Mouse (Mus musculus) kidney, embryonic 15.5 days (tissue): Measurements from ENCODE around the gene Lsr. TPM values are rescaled to one million over a fixed set of nuclear protein-coding genes. Genes with fewer than 3 reads are reported as not detected.

Experiments used
- ATAC-seq: fragments of 200-750 bp; cut with Nextera tagmentation; replicated peaks from 2 replicates; pipeline ENCODE4 v1.8.0; 2017; ENCODE audit warnings: moderate TSS enrichment; ENCODE audit not compliant: low FRiP score
- H3K27ac ChIP-seq: fragments of 300-500 bp; sonication (generic); 2 replicates; pipeline ENCODE4 v1.5.1; 2015; ENCODE audit warnings: mild to moderate bottlenecking, inconsistent platforms
- H3K27me3 ChIP-seq: fragments of 300-500 bp; sonication (generic); 2 replicates; pipeline ENCODE4 v1.6.1; 2015; ENCODE audit warnings: inconsistent platforms
- H3K36me3 ChIP-seq: fragments of 300-500 bp; sonication (generic); 2 replicates; pipeline ENCODE4 v1.6.1; 2015; ENCODE audit warnings: inconsistent platforms
- H3K4me1 ChIP-seq: fragments of 300-500 bp; sonication (generic); 2 replicates; pipeline ENCODE4 v1.6.1; 2015; ENCODE audit warnings: inconsistent platforms
- H3K4me2 ChIP-seq: fragments of 300-500 bp; sonication (generic); 2 replicates; pipeline ENCODE4 v1.6.1; 2015; ENCODE audit warnings: moderate library complexity, mild to moderate bottlenecking, inconsistent platforms
- H3K4me3 ChIP-seq: fragments of 300-500 bp; sonication (generic); replicated peaks from 2 replicates; pipeline ENCODE4 v1.5.1; 2015; ENCODE audit warnings: mild to moderate bottlenecking, inconsistent platforms
- H3K9ac ChIP-seq: fragments of 300-500 bp; sonication (generic); 2 replicates; pipeline ENCODE4 v1.6.1; 2015; ENCODE audit warnings: mild to moderate bottlenecking, inconsistent platforms
- H3K9me3 ChIP-seq: fragments of 300-500 bp; sonication (generic); replicated peaks from 2 replicates; pipeline ENCODE4 v1.6.1; 2016; ENCODE audit warnings: inconsistent platforms
- WGBS: fragments of 180-500 bp; shearing (Covaris S2); methylation state at CpG from one replicate; pipeline ENCODE4 v1.1.7; 2015; ENCODE audit warnings: mixed read lengths; 5-methylcytosine and 5-hydroxymethylcytosine counted together
- polyA plus RNA-seq: library from polyadenylated mRNA; unstranded; fragments of >200 nt; fragmentation: Nextera tagmentation; extraction: Ambion mirVana; gene quantifications from 2 replicates; pipeline ENCODE4 v1.2.1, GENCODE M21; 2015

Gene Lsr
- 62.7 and 62.8 TPM in 2 replicates for polyA plus RNA-seq

DNA sequence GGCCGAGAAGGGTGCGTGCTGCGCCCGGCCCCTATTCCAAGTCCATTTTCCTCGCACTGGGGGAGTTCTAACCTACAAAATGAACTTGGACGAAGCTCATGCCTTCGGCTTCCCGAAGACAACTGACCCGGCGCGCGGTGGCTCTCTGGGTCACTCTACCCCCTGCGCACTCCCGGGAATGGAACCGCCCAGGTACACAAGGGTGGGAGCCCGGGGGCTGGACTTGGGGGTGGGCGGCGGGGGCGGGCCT, at the start of gene Lsr:
TSS of gene Lsr (minus strand) at position 214 of the 250 bp plus-strand sequence.
- H3K27me3 ChIP-seq, result peaks cover 21% of the 10 kb centered on the region

DNA sequence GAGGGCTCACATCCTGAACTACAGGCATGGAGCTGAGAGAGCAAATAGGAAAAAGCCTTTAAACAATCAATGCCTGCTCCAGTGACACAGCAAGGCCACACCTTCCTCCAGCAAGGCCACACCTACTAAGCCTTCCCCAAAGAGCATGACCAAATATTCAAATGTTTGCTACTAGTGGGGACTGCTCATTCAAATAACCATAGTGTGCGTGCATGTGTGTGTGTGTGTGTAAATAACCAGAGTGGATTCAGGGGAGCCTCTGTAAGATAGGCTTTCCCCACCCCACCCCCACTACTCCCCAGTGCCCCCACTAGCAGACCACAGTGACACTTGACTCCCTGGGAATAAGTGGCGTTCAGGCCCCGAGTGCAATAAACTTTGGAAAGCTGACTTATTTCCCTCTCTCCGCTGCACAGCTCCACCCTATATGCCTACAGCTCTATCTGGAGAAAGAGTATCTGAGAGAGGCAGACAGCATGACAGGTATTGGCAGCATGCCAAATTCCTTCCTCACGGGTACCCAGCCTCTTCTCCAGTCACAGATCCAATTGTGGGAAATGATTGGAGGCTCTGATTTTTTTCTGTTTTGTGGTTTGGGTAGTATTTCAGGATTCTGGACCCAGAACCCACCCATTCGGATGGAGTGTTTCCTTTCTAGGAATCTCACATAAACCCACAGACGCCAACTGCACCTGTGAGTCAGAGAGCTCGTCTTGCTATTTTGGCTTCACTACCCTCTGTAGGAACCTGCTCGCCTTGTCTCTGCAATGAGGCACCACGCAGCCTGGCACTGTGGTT, 44.0 kb upstream of the Lsr start:
- H3K4me2 ChIP-seq, result peak overlapping the region; percentile 6; the same call in 1 of the 2 replicates
- no peak overlapping the region for H3K4me3 ChIP-seq
- H3K27ac ChIP-seq, result peak overlapping the region; percentile 33; the same call in 1 of the 2 replicates
- no peaks in the 10 kb centered on the region for H3K36me3 ChIP-seq
- H3K4me1 ChIP-seq, result peaks cover 18% of the 10 kb centered on the region
- H3K27me3 ChIP-seq, result no peaks in the 10 kb centered on the region
- peak; percentile 76 for ATAC-seq
- H3K9me3 ChIP-seq, result no peaks in the 10 kb centered on the region
- no peak overlapping the region for H3K9ac ChIP-seq
- WGBS, result 28% methylated on average over 10 of the region's 10 CpGs

More for the DNA sequence above, at the start of gene Lsr:
- Histone ChIP-seq H3K9ac (peak within 1 kb of the TSS; percentile 42), H3K4me1 (peaks cover 22% of the 10 kb centered on the region; the same call in 1 of the 2 replicates), H3K36me3 (peaks cover 5% of the 10 kb centered on the region; the same call in 1 of the 2 replicates), H3K4me2 (peak within 1 kb of the TSS; percentile 65), H3K27ac (peak within 1 kb of the TSS; percentile 90), H3K4me3 (peak within 1 kb of the TSS; percentile 56), H3K9me3 (no peaks in the 10 kb centered on the region)
- ATAC-seq, result peak; percentile 88
- WGBS, result under 1% methylated on average over 19 of the region's 19 CpGs

DNA sequence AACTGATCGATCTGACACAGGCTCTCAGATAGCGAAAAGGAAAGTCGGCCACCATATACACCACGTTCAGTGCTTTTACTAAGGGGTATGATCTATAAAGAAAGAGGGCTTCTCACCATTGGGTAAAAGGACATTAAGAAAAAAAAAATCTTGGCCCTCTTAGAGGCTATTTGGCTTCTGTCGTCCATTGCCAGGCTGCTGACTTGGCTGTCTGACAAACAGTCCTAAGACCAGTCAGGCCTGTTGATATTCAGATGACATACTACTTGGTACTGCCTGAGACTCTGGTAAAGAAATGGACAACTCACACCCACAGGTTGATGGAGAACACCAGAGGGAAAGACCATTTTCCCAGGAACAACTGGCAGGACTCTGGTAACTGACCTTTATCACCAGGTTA, 39.7 kb upstream of the Lsr start:
- Histone ChIP-seq H3K36me3 (no peaks in the 10 kb centered on the region), H3K27me3 (no peaks in the 10 kb centered on the region), H3K27ac (no peak overlapping the region), H3K9me3 (no peaks in the 10 kb centered on the region), H3K9ac (no peak overlapping the region), H3K4me1 (peaks cover 30% of the 10 kb centered on the region), H3K4me2 (no peak overlapping the region), H3K4me3 (no peak overlapping the region)
- no peak for ATAC-seq
- WGBS, result 72% methylated on average over 5 of the region's 5 CpGs

DNA sequence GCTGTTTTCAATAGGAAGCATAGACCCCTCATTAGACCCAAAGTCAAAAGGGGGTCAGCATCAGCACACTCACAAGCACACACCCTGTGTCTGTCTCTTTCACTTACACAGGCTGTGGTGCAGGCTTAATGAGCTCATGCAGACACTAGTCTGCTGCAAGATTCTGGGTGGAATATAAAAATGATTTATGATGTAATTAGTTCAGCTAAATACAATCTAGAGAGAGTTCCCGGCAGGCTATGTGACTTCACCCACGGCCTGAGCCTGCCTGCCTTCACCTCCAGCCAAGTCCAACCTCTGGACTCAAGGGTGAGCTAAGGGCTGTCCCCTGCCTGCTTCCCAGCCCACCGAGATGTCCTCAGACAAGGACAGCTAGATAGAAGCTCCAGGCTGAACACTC, 35.6 kb upstream of the Lsr start:
- Histone ChIP-seq H3K27ac (0 out of 2 replicates have a peak overlapping the region, but pooled peaks have one; percentile 54), H3K9ac (no peak overlapping the region), H3K36me3 (no peaks in the 10 kb centered on the region), H3K4me1 (peaks cover 13% of the 10 kb centered on the region), H3K9me3 (no peaks in the 10 kb centered on the region), H3K4me3 (no peak overlapping the region), H3K27me3 (no peaks in the 10 kb centered on the region), H3K4me2 (no peak overlapping the region)
- peak; percentile 78 for ATAC-seq
- WGBS, result 13% methylated on average over 3 of the region's 3 CpGs

DNA sequence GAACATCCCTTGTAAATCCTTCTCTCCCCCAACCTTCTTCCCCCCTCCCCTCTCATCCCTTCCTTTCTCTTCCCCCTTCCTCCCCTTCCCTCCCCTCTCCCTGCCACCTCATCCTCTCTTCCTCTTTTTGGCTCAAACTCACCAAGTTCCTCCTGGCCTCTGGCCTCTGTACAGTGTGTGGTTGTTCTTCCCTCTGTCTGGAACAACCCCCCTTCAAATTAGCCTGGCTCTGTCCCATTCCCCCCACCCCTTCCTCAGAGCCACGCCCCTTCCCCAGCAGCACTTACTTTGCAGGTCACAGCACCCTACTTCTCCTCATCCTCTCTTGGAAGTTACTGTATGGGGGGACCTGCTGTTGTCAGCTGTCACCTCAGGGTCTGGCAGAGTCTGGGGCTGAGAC, 34.9 kb upstream of the Lsr start:
- H3K4me1 ChIP-seq, result peaks cover 13% of the 10 kb centered on the region
- 0 out of 2 replicates have a peak overlapping the region, but pooled peaks have one; percentile 28 for H3K27ac ChIP-seq
- no peaks in the 10 kb centered on the region for H3K36me3 ChIP-seq
- no peak for ATAC-seq
- H3K9me3 ChIP-seq, result no peaks in the 10 kb centered on the region
- WGBS, result 74% methylated on average over 1 of the region's 1 CpGs
- H3K4me3 ChIP-seq, result no peak overlapping the region
- H3K4me2 ChIP-seq, result no peak overlapping the region
- H3K27me3 ChIP-seq, result no peaks in the 10 kb centered on the region
- no peak overlapping the region for H3K9ac ChIP-seq

DNA sequence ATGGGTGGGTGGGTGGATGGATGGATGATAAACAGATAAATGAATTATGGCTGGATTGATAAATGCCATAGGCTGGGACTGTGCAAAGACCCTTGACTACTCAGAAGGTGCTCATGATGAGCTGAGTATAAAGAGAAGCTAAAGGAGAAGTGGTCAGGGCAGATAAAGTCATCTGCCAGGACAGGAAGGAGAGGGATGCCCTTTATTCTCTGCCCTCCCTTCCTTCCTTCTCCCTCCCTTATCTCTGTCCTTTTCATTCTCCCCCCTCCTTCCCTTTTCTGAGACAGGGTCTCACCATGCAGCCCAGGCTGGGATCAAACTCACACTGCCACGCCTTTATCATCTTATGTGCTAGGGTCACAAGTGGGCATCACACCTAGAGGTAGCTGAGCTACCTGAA, 34.5 kb upstream of the Lsr start:
- Histone ChIP-seq H3K36me3 (no peaks in the 10 kb centered on the region), H3K27me3 (no peaks in the 10 kb centered on the region)
- WGBS, result 72% methylated on average over 1 of the region's 1 CpGs

DNA sequence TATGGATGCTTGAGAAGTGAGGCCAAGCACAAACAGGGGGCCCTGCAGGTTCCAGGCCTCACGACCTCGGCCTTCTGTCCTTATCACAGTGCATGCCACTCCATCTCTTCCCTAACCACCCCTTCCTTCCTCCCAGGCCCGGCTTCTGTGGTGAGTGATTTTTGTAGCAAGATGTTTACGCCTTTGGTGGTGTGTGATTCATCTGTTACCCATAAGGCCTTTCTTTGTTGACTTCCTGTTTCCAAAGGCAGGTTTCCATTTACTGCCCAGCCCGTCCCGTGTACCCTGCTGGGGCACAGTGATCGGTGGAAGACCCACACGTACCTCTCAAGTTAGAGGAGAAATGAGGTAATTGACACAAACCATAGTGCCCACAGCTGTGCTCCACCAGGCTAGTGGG, 29.4 kb upstream of the Lsr start:
- ATAC-seq, result no peak
- Histone ChIP-seq H3K36me3 (no peaks in the 10 kb centered on the region), H3K9ac (no peak overlapping the region), H3K4me1 (peaks cover 11% of the 10 kb centered on the region), H3K4me2 (no peak overlapping the region), H3K27me3 (no peaks in the 10 kb centered on the region), H3K27ac (no peak overlapping the region), H3K4me3 (no peak overlapping the region), H3K9me3 (no peaks in the 10 kb centered on the region)
- WGBS, result 79% methylated on average over 8 of the region's 8 CpGs

More for the DNA sequence above, 34.5 kb upstream of the Lsr start:
- no peak for ATAC-seq
- H3K4me1 ChIP-seq, result peaks cover 13% of the 10 kb centered on the region
- H3K9me3 ChIP-seq, result no peaks in the 10 kb centered on the region
- H3K4me2 ChIP-seq, result no peak overlapping the region
- H3K27ac ChIP-seq, result no peak overlapping the region
- no peak overlapping the region for H3K9ac ChIP-seq
- H3K4me3 ChIP-seq, result no peak overlapping the region

DNA sequence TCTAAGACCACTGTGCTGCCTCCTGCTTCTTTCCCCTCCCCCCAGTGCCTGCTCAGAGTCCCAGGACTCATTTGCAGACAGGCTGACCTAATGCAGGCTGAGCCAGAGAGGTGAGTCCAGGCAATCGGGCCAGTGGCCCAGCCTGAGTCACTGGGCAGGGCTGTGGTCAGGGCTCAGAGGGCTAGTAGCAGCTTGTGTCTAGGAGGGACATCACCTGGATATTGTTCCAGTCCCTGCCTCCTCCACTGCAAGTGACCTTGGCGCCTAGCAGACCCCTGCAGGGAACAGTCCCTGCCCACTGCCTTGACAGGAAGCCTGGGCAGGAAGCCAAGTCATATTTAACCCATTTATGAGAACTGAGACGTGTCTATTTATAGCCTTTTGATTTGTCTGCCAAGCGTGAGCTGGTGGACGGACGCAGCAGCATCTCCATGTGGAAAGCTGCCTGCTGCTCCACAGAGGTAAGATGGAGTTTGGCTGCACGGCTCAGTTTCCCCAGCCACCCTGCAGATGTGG, 27.3 kb upstream of the Lsr start:
- no peaks in the 10 kb centered on the region for H3K27me3 ChIP-seq
- peaks cover 11% of the 10 kb centered on the region for H3K4me1 ChIP-seq
- H3K27ac ChIP-seq, result no peak overlapping the region; the same call in 1 of the 2 replicates
- no peak overlapping the region for H3K4me3 ChIP-seq
- no peak overlapping the region for H3K9ac ChIP-seq
- no peaks in the 10 kb centered on the region for H3K36me3 ChIP-seq
- H3K4me2 ChIP-seq, result peak overlapping the region; percentile 23
- H3K9me3 ChIP-seq, result peaks cover 5% of the 10 kb centered on the region; the same call in 1 of the 2 replicates
- peak; percentile 70; the same call in 1 of the 2 replicates for ATAC-seq
- 26% methylated on average over 7 of the region's 7 CpGs for WGBS

DNA sequence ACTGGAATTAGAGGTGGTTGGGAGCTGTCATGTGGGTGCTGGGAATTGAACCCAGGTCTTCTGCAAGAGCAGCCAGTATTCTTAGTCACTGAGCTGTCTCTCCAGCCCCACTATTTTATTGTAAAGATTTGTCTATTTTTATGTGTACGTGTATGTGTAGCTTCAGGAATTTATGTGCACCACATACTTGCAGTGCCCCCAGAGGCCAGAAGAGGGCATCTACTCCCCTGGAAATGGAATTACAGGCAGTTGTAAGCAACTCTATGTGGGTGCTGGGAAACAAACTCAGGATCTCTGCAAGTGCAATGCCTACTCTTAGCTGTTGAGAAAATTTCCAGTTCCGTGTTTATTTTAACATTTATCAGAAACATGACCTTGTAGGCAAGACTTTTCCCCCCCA, 23.2 kb upstream of the Lsr start:
- peaks cover 5% of the 10 kb centered on the region; the same call in 1 of the 2 replicates for H3K9me3 ChIP-seq
- H3K4me1 ChIP-seq, result peaks cover 11% of the 10 kb centered on the region
- H3K27ac ChIP-seq, result no peak overlapping the region
- ATAC-seq, result no peak
- H3K36me3 ChIP-seq, result no peaks in the 10 kb centered on the region
- H3K27me3 ChIP-seq, result no peaks in the 10 kb centered on the region
- no peak overlapping the region for H3K4me3 ChIP-seq
- 89% methylated on average over 2 of the region's 2 CpGs for WGBS
- H3K4me2 ChIP-seq, result no peak overlapping the region
- H3K9ac ChIP-seq, result no peak overlapping the region

DNA sequence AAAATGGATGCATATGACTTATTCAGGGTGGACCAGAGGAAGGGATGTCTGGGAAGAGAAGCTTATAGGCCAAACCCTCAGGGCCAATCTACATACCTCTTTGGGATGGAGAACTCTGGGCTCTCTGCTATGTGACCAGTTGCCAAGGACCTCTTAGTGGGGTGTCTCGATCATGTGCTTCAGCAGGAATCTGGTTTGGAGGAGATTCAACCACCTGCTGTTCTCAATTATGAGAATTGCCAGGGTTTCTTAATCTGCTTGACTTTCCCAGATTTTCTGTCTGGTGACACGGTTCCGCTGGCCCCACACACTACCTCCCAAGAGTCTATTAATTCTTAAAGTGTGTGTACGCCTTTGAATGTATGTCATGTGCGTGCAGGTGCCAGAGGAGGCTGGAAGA, 20.7 kb upstream of the Lsr start:
- Histone ChIP-seq H3K4me1 (no peaks in the 10 kb centered on the region), H3K4me2 (no peak overlapping the region), H3K27ac (no peak overlapping the region), H3K9me3 (peaks cover 5% of the 10 kb centered on the region; the same call in 1 of the 2 replicates), H3K4me3 (no peak overlapping the region), H3K9ac (no peak overlapping the region), H3K36me3 (no peaks in the 10 kb centered on the region), H3K27me3 (no peaks in the 10 kb centered on the region)
- WGBS, result 84% methylated on average over 5 of the region's 5 CpGs
- no peak for ATAC-seq

DNA sequence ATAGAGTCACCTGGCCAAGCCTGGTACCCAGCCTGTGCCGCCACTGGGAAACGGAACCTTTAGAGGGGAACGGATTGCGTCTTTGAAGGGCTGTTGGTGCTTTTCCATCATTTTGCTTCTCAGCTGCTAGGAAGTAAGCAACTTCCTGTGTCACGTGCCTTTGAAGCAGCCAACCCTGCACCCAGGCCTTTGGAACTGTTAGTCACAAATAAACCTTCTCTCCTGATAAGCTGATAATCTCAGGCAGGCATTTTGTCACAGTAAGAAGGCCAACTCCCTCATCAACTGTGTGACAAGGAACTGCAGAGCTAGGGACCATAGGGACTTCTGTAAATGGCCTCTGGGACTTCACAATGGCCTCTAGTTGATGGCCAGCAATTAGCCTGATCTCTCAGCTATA, 18.9 kb upstream of the Lsr start:
- ATAC-seq, result no peak
- H3K27ac ChIP-seq, result no peak overlapping the region
- no peak overlapping the region for H3K4me3 ChIP-seq
- H3K36me3 ChIP-seq, result no peaks in the 10 kb centered on the region
- 72% methylated on average over 5 of the region's 5 CpGs for WGBS
- H3K9ac ChIP-seq, result no peak overlapping the region
- no peaks in the 10 kb centered on the region for H3K27me3 ChIP-seq
- H3K4me2 ChIP-seq, result no peak overlapping the region
- H3K9me3 ChIP-seq, result peaks cover 5% of the 10 kb centered on the region; the same call in 1 of the 2 replicates
- H3K4me1 ChIP-seq, result no peaks in the 10 kb centered on the region

DNA sequence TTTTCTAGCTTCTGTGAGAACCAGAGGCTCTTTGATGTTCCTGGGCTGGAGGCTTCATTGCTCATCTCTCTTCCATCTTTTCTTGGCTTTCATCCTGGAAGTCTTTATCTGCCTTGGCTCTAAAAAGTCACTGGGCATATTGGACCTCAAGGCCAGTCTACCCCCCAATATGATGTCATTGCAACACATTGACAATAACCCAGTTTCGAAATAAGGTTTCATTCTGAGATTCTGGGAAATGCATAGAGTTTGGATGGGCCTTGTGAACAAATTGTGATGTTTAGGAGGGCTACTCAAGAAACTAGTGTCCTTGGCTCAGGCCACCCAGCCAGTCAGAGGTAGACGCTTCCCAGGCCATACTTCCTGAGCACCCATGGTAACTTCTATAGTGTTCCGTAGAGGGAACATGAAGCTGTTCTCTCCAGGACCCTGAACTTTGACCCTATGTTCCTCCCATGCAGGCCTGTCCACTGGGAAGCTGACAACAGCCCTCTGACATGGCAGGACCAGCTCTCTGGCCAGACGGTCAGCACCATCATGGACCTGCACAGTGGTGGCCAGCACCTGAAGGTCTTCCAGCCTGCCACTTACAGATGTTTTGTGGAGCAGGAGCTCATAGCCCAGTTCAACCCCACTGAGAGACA, 15.4 kb upstream of the Lsr start:
- Histone ChIP-seq H3K4me1 (no peaks in the 10 kb centered on the region), H3K9ac (no peak overlapping the region), H3K4me2 (no peak overlapping the region), H3K9me3 (no peaks in the 10 kb centered on the region), H3K27ac (no peak overlapping the region), H3K27me3 (no peaks in the 10 kb centered on the region), H3K36me3 (no peaks in the 10 kb centered on the region), H3K4me3 (no peak overlapping the region)
- 81% methylated on average over 4 of the region's 4 CpGs for WGBS
- ATAC-seq, result no peak
